Mouse (Mus musculus): ENCODE measurements around the gene Fam160b1.

- TF ChIP-seq CTCF (IDR thresholded peaks at IDR 0.05; ENCODE audit: control insufficient read depth, insufficient read depth, low read length) (no peak), POLR2A (IDR thresholded peaks at IDR 0.05; ENCODE audit: borderline replicate concordance, control insufficient read depth, low read depth, low read length) (no peak)
Measured at GRCm38 (mm10) chr19:57367201-57367600, 6.7 kb downstream of the Fam160b1 start.
